Mouse (Mus musculus) megakaryocyte, embryonic 14.5 days (primary cell): ENCODE measurements around the gene Prcd.

Experiments used
- FLI1 ChIP-seq: IDR thresholded peaks from 2 replicates; pipeline ENCODE4 v1.6.1; 2012; ENCODE audit warnings: low read length, inconsistent platforms, mixed read lengths
- GATA1 ChIP-seq: IDR thresholded peaks from 3 replicates; pipeline ENCODE4 v1.6.1; 2012; ENCODE audit warnings: mixed read lengths, low read length, inconsistent platforms, borderline replicate concordance

- TF ChIP-seq GATA1 = no peak
- TF ChIP-seq FLI1 = no peak
These were observed 3.2 kb downstream of the Prcd start for GRCm38 (mm10) chr11:116656348-116657191.
